Mouse (Mus musculus) CH12.LX (cell line): Measurements from ENCODE around the gene Zbtb20. TPM values are rescaled to one million over a fixed set of nuclear protein-coding genes. Genes with fewer than 3 reads are reported as not detected.

Source experiments
- DNase-seq: peaks from one replicate; pipeline ENCODE4 v3.0.0-alpha.2; 2013; ENCODE audit errors: extremely low read depth
- H3K27ac ChIP-seq: 2 replicates; pipeline ENCODE4 v1.5.1; 2012; ENCODE audit warnings: low read depth, mild to moderate bottlenecking, control low read depth, moderate library complexity; ENCODE audit not compliant: insufficient read depth
- H3K27me3 ChIP-seq: replicated peaks from 2 replicates; pipeline ENCODE3; 2012; ENCODE audit warnings: inconsistent platforms
- H3K36me3 ChIP-seq, 2 experiments: replicated peaks in 1 of 2; 2 replicates each; pipeline versions ENCODE3 to v1.6.1; 2012; ENCODE audit warnings: inconsistent platforms in 1 of 2, low read length in 1 of 2, mild to moderate bottlenecking in 1 of 2, mixed read lengths in 1 of 2, moderate library complexity in 1 of 2; ENCODE audit not compliant: control insufficient read depth in 1 of 2, insufficient read depth in 1 of 2
- H3K4me1 ChIP-seq, 2 experiments: 2 replicates each; pipeline ENCODE4 v1.6.1; 2012; ENCODE audit warnings: inconsistent platforms in 1 of 2, moderate library complexity in 1 of 2; ENCODE audit not compliant: insufficient read depth in 2 of 2, control insufficient read depth in 1 of 2
- H3K4me2 ChIP-seq: 2 replicates; pipeline ENCODE4 v1.6.1; 2012; ENCODE audit warnings: low read depth, mild to moderate bottlenecking, control low read depth; ENCODE audit not compliant: poor library complexity, insufficient read depth, severe bottlenecking
- H3K4me3 ChIP-seq, 3 experiments: fragments of 150-350 bp in 1 of 3; sonication (generic) in 1 of 3; replicated peaks in 1 of 3; 2 replicates each; pipeline versions ENCODE3 to v1.5.1; 2011 to 2012; ENCODE audit warnings: low read depth in 2 of 3, low read length in 2 of 3, mild to moderate bottlenecking in 2 of 3, moderate library complexity in 2 of 3, control low read depth in 1 of 3, improper control_type of control experiment in 1 of 3, inconsistent platforms in 1 of 3, mixed read lengths in 1 of 3; ENCODE audit not compliant: poor library complexity in 1 of 3
- H3K79me2 ChIP-seq: replicated peaks from 2 replicates; pipeline ENCODE4 v1.6.1; 2012; ENCODE audit warnings: mild to moderate bottlenecking, moderate library complexity; ENCODE audit not compliant: control insufficient read depth, poor library complexity, insufficient read depth, severe bottlenecking; ENCODE audit errors: extremely low read depth
- H3K9ac ChIP-seq: 2 replicates; pipeline ENCODE4 v1.6.1; 2012; ENCODE audit warnings: low read depth, mild to moderate bottlenecking, control low read depth, moderate library complexity; ENCODE audit not compliant: insufficient read depth
- H3K9me3 ChIP-seq: replicated peaks from 2 replicates; pipeline ENCODE3; 2012; ENCODE audit warnings: low read length, inconsistent platforms, mixed read lengths
- BHLHE40 ChIP-seq: IDR thresholded peaks from 2 replicates; pipeline ENCODE4 v1.6.1; 2011; ENCODE audit warnings: mild to moderate bottlenecking, low read depth, low read length, improper control_type of control experiment
- CHD1 ChIP-seq: IDR thresholded peaks from 2 replicates; pipeline ENCODE4 v1.6.1; 2012; ENCODE audit warnings: low read depth, low read length, improper control_type of control experiment, inconsistent platforms
- CHD2 ChIP-seq: IDR thresholded peaks from 2 replicates; pipeline ENCODE4 v1.6.1; 2011; ENCODE audit warnings: low read length, improper control_type of control experiment
- CTCF ChIP-seq, 2 experiments: IDR thresholded peaks in 1 of 2; conservative IDR thresholded peaks in 1 of 2; 2 replicates each; pipeline ENCODE4 v1.5.1; 2011 to 2012; ENCODE audit warnings: low read depth in 2 of 2, low read length in 2 of 2, improper control_type of control experiment in 1 of 2, inconsistent platforms in 1 of 2, mild to moderate bottlenecking in 1 of 2, moderate library complexity in 1 of 2
- E2F4 ChIP-seq: IDR thresholded peaks from 2 replicates; pipeline ENCODE4 v1.6.1; 2011; ENCODE audit warnings: low read depth, low read length, improper control_type of control experiment; ENCODE audit not compliant: insufficient replicate concordance
- ELF1 ChIP-seq: IDR thresholded peaks from 2 replicates; pipeline ENCODE4 v1.6.1; 2014; ENCODE audit warnings: low read depth, mild to moderate bottlenecking, inconsistent platforms, low read length, improper control_type of control experiment
- EP300 ChIP-seq: IDR thresholded peaks from 2 replicates; pipeline ENCODE4 v1.6.1; 2011; ENCODE audit warnings: low read length, improper control_type of control experiment
- ETS1 ChIP-seq: conservative IDR thresholded peaks from 2 replicates; pipeline ENCODE4 v1.6.1; 2012; ENCODE audit warnings: low read depth, mild to moderate bottlenecking, inconsistent platforms, low read length, improper control_type of control experiment, moderate library complexity
- HCFC1 ChIP-seq: IDR thresholded peaks from 2 replicates; pipeline ENCODE4 v1.6.1; 2012; ENCODE audit warnings: low read depth, mild to moderate bottlenecking, inconsistent platforms, low read length, improper control_type of control experiment
- IRF4 ChIP-seq: IDR thresholded peaks from 2 replicates; pipeline ENCODE4 v1.6.1; 2014; ENCODE audit warnings: low read depth, mild to moderate bottlenecking, inconsistent platforms, low read length, improper control_type of control experiment
- MAFK ChIP-seq: IDR thresholded peaks from 2 replicates; pipeline ENCODE4 v1.6.1; 2011; ENCODE audit warnings: low read length, improper control_type of control experiment; ENCODE audit not compliant: insufficient replicate concordance
- MEF2A ChIP-seq: IDR thresholded peaks from 2 replicates; pipeline ENCODE4 v1.6.1; 2014; ENCODE audit warnings: low read depth, mild to moderate bottlenecking, inconsistent platforms, low read length, improper control_type of control experiment, borderline replicate concordance
- MYC ChIP-seq: IDR thresholded peaks from 2 replicates; pipeline ENCODE4 v1.6.1; 2011; ENCODE audit warnings: low read depth, mild to moderate bottlenecking, improper control_type of control experiment, low read length
- PAX5 ChIP-seq: IDR thresholded peaks from 2 replicates; pipeline ENCODE4 v1.6.1; 2012; ENCODE audit warnings: low read length, inconsistent platforms, mixed read lengths
- POLR2A ChIP-seq: IDR thresholded peaks from 2 replicates; pipeline ENCODE4 v1.6.1; 2011; ENCODE audit warnings: low read depth, mild to moderate bottlenecking, improper control_type of control experiment, low read length
- RAD21 ChIP-seq: IDR thresholded peaks from 2 replicates; pipeline ENCODE4 v1.6.1; 2011; ENCODE audit warnings: low read depth, mild to moderate bottlenecking, low read length, improper control_type of control experiment, moderate library complexity
- RCOR1 ChIP-seq: conservative IDR thresholded peaks from 2 replicates; pipeline ENCODE4 v1.6.1; 2012; ENCODE audit warnings: low read depth, mild to moderate bottlenecking, inconsistent platforms, low read length, improper control_type of control experiment
- SIN3A ChIP-seq: IDR thresholded peaks from 2 replicates; pipeline ENCODE4 v1.6.1; 2012; ENCODE audit warnings: low read length, improper control_type of control experiment, inconsistent platforms
- TBP ChIP-seq: conservative IDR thresholded peaks from 2 replicates; pipeline ENCODE4 v1.6.1; 2011; ENCODE audit warnings: low read depth, low read length, improper control_type of control experiment
- TCF12 ChIP-seq: IDR thresholded peaks from 2 replicates; pipeline ENCODE4 v1.6.1; 2014; ENCODE audit warnings: low read depth, mild to moderate bottlenecking, inconsistent platforms, low read length, improper control_type of control experiment
- ZC3H11A ChIP-seq: IDR thresholded peaks from 2 replicates; pipeline ENCODE4 v1.6.1; 2012; ENCODE audit warnings: low read depth, mild to moderate bottlenecking, inconsistent platforms, low read length, improper control_type of control experiment
- ZNF384 ChIP-seq: IDR thresholded peaks from 2 replicates; pipeline ENCODE4 v1.6.1; 2012; ENCODE audit warnings: low read depth, low read length, improper control_type of control experiment, inconsistent platforms
- dilution Hi-C: fragments of 300-500 bp; cut with MboI; formaldehyde crosslinking; loops from 2 replicates; pipeline ENCODE4 v1.14.3; 2020; ENCODE audit warnings: low sequenced_read_pairs; ENCODE audit not compliant: extremely low pct_unique_long_range_greater_than_20kb, extremely low pct_ligation_motif_present
- in situ Hi-C: fragments of 300-500 bp; cut with MboI; formaldehyde crosslinking; loops from 3 replicates; pipeline ENCODE4 v1.14.3; 2019; ENCODE audit warnings: low sequenced_read_pairs, low pct_ligation_motif_present, low pct_unique_long_range_greater_than_20kb, mixed read lengths
- polyA plus RNA-seq: library from polyadenylated mRNA; unstranded; fragments of >175 nt; gene quantifications from 2 replicates; pipeline ENCODE4 v1.2.1, GENCODE M21; 2012; ENCODE audit warnings: low read depth; ENCODE audit not compliant: insufficient read length
- total RNA-seq, 2 experiments: library from RNA; depleted of rRNA; stranded (reverse); fragments of 300-350 nt in 1 of 2; fragments of >200 nt in 1 of 2; gene quantifications; 2 replicates each; pipeline ENCODE4 v1.2.3; 2012 to 2014

Gene Zbtb20
- total and polyA plus RNA-seq, 3 experiments = 24.9 to 58.0 (median 51.6) TPM

DNA sequence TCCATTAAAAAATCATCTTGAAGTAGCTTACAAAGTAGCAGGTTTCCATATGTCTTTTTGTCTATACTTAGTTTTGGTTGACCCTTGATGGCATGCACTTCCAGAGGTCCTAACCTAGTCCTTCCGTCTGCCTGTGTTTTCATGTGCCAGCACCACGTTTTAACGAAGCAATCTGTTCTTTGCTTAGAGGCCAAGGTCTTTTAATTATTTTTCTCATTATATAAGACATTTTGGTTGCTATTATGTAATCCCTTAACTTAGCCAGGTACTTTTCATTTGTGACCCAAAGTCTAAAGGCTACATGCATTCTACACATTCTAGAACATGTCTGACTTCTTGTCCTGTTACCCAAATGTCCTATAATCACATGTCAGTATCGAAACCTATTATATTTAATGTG, 35.6 kb downstream of the Zbtb20 start:
- Histone ChIP-seq H3K4me3 (no peak overlapping the region), H3K4me1 (peaks cover 0 to 7% of the 10 kb centered on the region in 2 experiments; a peak in 2 of 4 replicates), H3K27ac (no peak overlapping the region), H3K79me2 (no peaks in the 10 kb centered on the region), H3K9ac (no peak overlapping the region), H3K9me3 (no peaks in the 10 kb centered on the region), H3K4me2 (no peak overlapping the region), H3K36me3 (no peaks in the 10 kb centered on the region), H3K27me3 (no peaks in the 10 kb centered on the region)
- TF ChIP-seq MAFK = no peak
- no peak for TF ChIP-seq POLR2A
- no peak for TF ChIP-seq EP300
- TF ChIP-seq E2F4 = no peak
- no peak for TF ChIP-seq CHD2
- TF ChIP-seq BHLHE40 = no peak
- no peak for TF ChIP-seq RCOR1
- in situ Hi-C loops = loop anchor here (25.0 kb wide), 1 partner anchor 251 kb away; no protein-coding TSS in a partner anchor
- dilution Hi-C loops = no loop called here
- DNase-seq = no peak

DNA sequence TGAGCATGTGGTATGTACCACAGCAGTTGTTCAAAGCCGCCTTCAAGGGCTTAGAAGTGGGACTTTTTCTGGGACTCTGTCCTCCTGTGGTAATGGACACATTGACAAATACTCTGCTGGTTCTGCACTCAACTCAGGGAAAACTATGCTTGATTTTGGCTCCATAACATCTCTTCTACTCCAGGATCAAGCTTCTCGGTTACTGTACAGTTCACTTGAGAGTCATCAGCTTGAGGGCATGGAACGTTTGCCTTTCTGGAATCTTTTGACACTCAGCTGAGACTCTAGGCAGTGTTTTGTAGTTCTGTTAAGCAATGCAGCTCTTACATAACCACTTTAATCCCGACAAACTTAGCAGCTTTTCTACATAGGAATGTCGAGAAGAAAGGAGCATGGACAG, 36.1 kb downstream of the Zbtb20 start:
- H3K27me3 ChIP-seq = no peaks in the 10 kb centered on the region
- dilution Hi-C loops = no loop called here
- H3K27ac ChIP-seq = no peak overlapping the region
- no peaks in the 10 kb centered on the region for H3K9me3 ChIP-seq
- in situ Hi-C loops = loop anchor here (25.0 kb wide), 1 partner anchor 250 kb away; no protein-coding TSS in a partner anchor
- H3K79me2 ChIP-seq = no peaks in the 10 kb centered on the region
- no peak overlapping the region for H3K9ac ChIP-seq
- no peak overlapping the region for H3K4me2 ChIP-seq
- H3K4me3 ChIP-seq = no peak overlapping the region
- TF ChIP-seq TBP = no peak
- TF ChIP-seq RCOR1 = no peak
- DNase-seq = no peak
- no peaks in the 10 kb centered on the region for H3K36me3 ChIP-seq
- peaks cover 0 to 7% of the 10 kb centered on the region in 2 experiments; a peak in 2 of 4 replicates for H3K4me1 ChIP-seq

DNA sequence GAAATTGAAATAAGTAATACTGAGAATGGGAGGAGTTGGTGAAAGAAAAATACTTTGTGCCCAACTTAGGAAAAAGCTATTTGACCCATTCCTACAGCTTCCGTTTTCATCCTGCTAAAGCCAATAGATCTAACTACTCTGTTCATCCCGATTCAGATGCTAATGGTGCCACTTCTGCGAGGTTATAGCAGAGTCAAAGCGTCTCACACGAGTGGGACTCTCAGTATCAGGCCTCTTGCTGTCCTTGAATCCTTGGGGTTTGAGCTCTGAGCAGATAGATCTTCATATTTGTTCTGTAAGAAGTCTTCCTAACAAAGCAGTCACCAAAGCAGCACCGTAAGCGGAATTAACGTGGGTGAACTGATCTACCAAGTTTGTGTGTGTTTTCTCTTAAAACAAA, 37.6 kb downstream of the Zbtb20 start:
- TF ChIP-seq MYC (no peak), CHD1 (no peak), ETS1 (no peak), ELF1 (no peak), RAD21 (no peak), ZNF384 (no peak), MEF2A (no peak), PAX5 (no peak), IRF4 (no peak), BHLHE40 (no peak), HCFC1 (no peak), TCF12 (no peak), CTCF (conservative IDR thresholded peaks at IDR 0.05 in 1 of 2, IDR thresholded peaks at IDR 0.05 in 1 of 2; ENCODE audit: low read depth in 2 of 2, low read length in 2 of 2) (no peak), SIN3A (no peak), ZC3H11A (no peak)
- H3K27me3 ChIP-seq = no peaks in the 10 kb centered on the region
- H3K4me3 ChIP-seq = no peak overlapping the region
- dilution Hi-C loops (no loop called here), in situ Hi-C loops (loop anchor here (25.0 kb wide), 1 partner anchor 249 kb away; no protein-coding TSS in a partner anchor)
- H3K4me2 ChIP-seq = no peak overlapping the region
- no peak for DNase-seq
- H3K79me2 ChIP-seq = no peaks in the 10 kb centered on the region
- H3K9me3 ChIP-seq = no peaks in the 10 kb centered on the region
- no peaks in the 10 kb centered on the region for H3K36me3 ChIP-seq
- H3K4me1 ChIP-seq = peaks cover 0 to 4% of the 10 kb centered on the region in 2 experiments; a peak in 1 of 4 replicates
- H3K27ac ChIP-seq = no peak overlapping the region
- no peak overlapping the region for H3K9ac ChIP-seq
